Mouse (Mus musculus): Measurements from ENCODE around the gene Aifm2.

GRCm38 (mm10) chr10:61714146-61714545 is 917 bp upstream of the Aifm2 start:
- TF ChIP-seq POLR2A (IDR thresholded peaks at IDR 0.05; ENCODE audit: borderline replicate concordance, extremely low read depth, insufficient read depth, insufficient read length, poor library complexity, severe bottlenecking), result no peak
- no peak for TF ChIP-seq CTCF (IDR thresholded peaks at IDR 0.05; ENCODE audit: borderline replicate concordance, extremely low read depth, insufficient read depth, insufficient read length)
